In genomic region chr3:126634171-126634570, GRCm38 (mm10) we compare ENCODE assay signal across 23 mouse cellular contexts. TPM values are rescaled to one million over a fixed set of nuclear protein-coding genes. Genes with fewer than 3 reads are reported as not detected.
DNase-seq lines count a peak whose midpoint lies in the region; ATAC-seq and TF ChIP-seq lines count a peak whose summit lies in the region.
"Had no signal": no experiment of that assay in that cellular context is flagged by ENCODE, and none has a peak within 500 bp of the region (broad histone marks: within the 10 kb centered on the region; RNA-seq: fewer than 3 reads in every experiment).

No protein-coding gene starts in this region.

- H3K36me3 ChIP-seq in heart, embryonic 13.5 days: no peaks in the 10 kb centered on the region
- no peaks in the 10 kb centered on the region for H3K36me3 ChIP-seq in intestine, embryonic 14.5 days (ENCODE audit: control insufficient read depth, insufficient read depth, low read length)
- H3K36me3 ChIP-seq in intestine, postnatal 0 days (ENCODE audit: control insufficient read depth, insufficient read depth): no peaks in the 10 kb centered on the region
- H3K36me3 ChIP-seq: embryonic facial prominence, embryonic 10.5 days; embryonic facial prominence, embryonic 12.5 days; forebrain, embryonic 15.5 days; G1E had no signal

- peaks cover 58% of the 10 kb centered on the region for H3K4me1 ChIP-seq in heart, embryonic 13.5 days
- H3K4me1 ChIP-seq in intestine, embryonic 14.5 days (replicated peaks; ENCODE audit: control insufficient read depth, insufficient read depth, low read length): peaks cover 11% of the 10 kb centered on the region; the same call in 1 of the 2 replicates
- 0 out of 2 replicates have a peak, but pooled peaks cover 4% of the 10 kb centered on the region for H3K4me1 ChIP-seq in intestine, postnatal 0 days (replicated peaks; ENCODE audit: control insufficient read depth, insufficient read depth, low read length)
- H3K4me1 ChIP-seq: embryonic facial prominence, embryonic 12.5 days had no signal

- H3K9ac ChIP-seq in heart, embryonic 13.5 days: no peak overlapping the region
- no peak overlapping the region for H3K9ac ChIP-seq in intestine, embryonic 14.5 days (ENCODE audit: low read length)
- no peak overlapping the region for H3K9ac ChIP-seq in intestine, postnatal 0 days (ENCODE audit: low read depth, low read length)
- H3K9ac ChIP-seq: embryonic facial prominence, embryonic 12.5 days; forebrain, embryonic 13.5 days; forebrain, embryonic 15.5 days had no signal

- no peak for DNase-seq in heart, adult 8-10 months (ENCODE audit: low spot score)
- DNase-seq in intestine, embryonic 14.5 days (ENCODE audit: low spot score): peak; percentile 1
- peak; percentile 26 for DNase-seq in brain, adult 2 months (ENCODE audit: low read depth, low spot score)
- DNase-seq in retina, postnatal 7 days (ENCODE audit: low read depth, low spot score): peak; percentile 28
- no peak for DNase-seq in adrenal gland, adult 8-10 months
- DNase-seq: adrenal gland, postnatal 10 days; adrenal gland, postnatal 25 days; B cell, adult 2 months; cerebellum, adult 11-12 months; cerebellum, adult 2 months; cerebellum, adult 9-10 months; cerebellum, postnatal 10 days had no signal

- TF ChIP-seq CTCF in intestine, postnatal 0 days (IDR thresholded peaks at IDR 0.05; ENCODE audit: low read depth): no peak

- 48% methylated on average over 6 of the region's 6 CpGs for WGBS in heart, embryonic 13.5 days
- 87% methylated on average over 6 of the region's 6 CpGs for WGBS in intestine, embryonic 14.5 days
- 87% methylated on average over 6 of the region's 6 CpGs for WGBS in intestine, postnatal 0 days

- no peaks in the 10 kb centered on the region for H3K9me3 ChIP-seq in heart, embryonic 13.5 days
- no peaks in the 10 kb centered on the region for H3K9me3 ChIP-seq in intestine, embryonic 14.5 days (ENCODE audit: control insufficient read depth, low read length)
- H3K9me3 ChIP-seq in intestine, postnatal 0 days (ENCODE audit: control insufficient read depth): no peaks in the 10 kb centered on the region
- H3K9me3 ChIP-seq: embryonic facial prominence, embryonic 10.5 days; embryonic facial prominence, embryonic 12.5 days; forebrain, embryonic 13.5 days; forebrain, embryonic 15.5 days had no signal

- no peak overlapping the region for H3K4me2 ChIP-seq in heart, embryonic 13.5 days
- no peak overlapping the region for H3K4me2 ChIP-seq in intestine, embryonic 14.5 days (ENCODE audit: low read length)
- no peak overlapping the region for H3K4me2 ChIP-seq in intestine, postnatal 0 days (replicated peaks; ENCODE audit: low read depth)
- H3K4me2 ChIP-seq: embryonic facial prominence, embryonic 12.5 days; forebrain, embryonic 13.5 days; forebrain, embryonic 15.5 days had no signal

- no peak overlapping the region for H3K4me3 ChIP-seq in heart, embryonic 13.5 days
- H3K4me3 ChIP-seq in intestine, embryonic 14.5 days (ENCODE audit: low read depth, low read length): no peak overlapping the region
- H3K4me3 ChIP-seq in intestine, postnatal 0 days (ENCODE audit: low read depth, low read length): no peak overlapping the region
- H3K4me3 ChIP-seq: embryonic facial prominence, embryonic 10.5 days; embryonic facial prominence, embryonic 12.5 days; forebrain, embryonic 13.5 days; forebrain, embryonic 15.5 days had no signal

- no peak for ATAC-seq in heart, embryonic 13.5 days (ENCODE audit: extremely low read depth, insufficient number of reproducible peaks, low FRiP score, low TSS enrichment)
- no peak for ATAC-seq in intestine, embryonic 14.5 days (replicated peaks; ENCODE audit: low FRiP score, low TSS enrichment, low read depth)
- ATAC-seq in intestine, postnatal 0 days: no peak
- ATAC-seq: activated CD4-positive, CD25-positive, alpha-beta regulatory T cell, adult 4 months; CD4-positive, CD25-positive, alpha-beta regulatory T cell, adult 4 months; forebrain, embryonic 13.5 days; forebrain, embryonic 15.5 days; Patski had no signal

- 0 out of 2 replicates have a peak overlapping the region, but pooled peaks have one; percentile 3 for H3K27ac ChIP-seq in heart, embryonic 13.5 days (replicated peaks)
- no peak overlapping the region for H3K27ac ChIP-seq in intestine, embryonic 14.5 days (ENCODE audit: low read depth)
- H3K27ac ChIP-seq in intestine, postnatal 0 days (ENCODE audit: low read depth, low read length): no peak overlapping the region
- H3K27ac ChIP-seq: embryonic facial prominence, embryonic 10.5 days; embryonic facial prominence, embryonic 12.5 days; forebrain, embryonic 13.5 days; forebrain, embryonic 15.5 days had no signal

- no peaks in the 10 kb centered on the region for H3K27me3 ChIP-seq in heart, embryonic 13.5 days (replicated peaks)
- no peaks in the 10 kb centered on the region for H3K27me3 ChIP-seq in intestine, embryonic 14.5 days (replicated peaks; ENCODE audit: control insufficient read depth, insufficient read depth, low read length)
- H3K27me3 ChIP-seq in intestine, postnatal 0 days (replicated peaks; ENCODE audit: control insufficient read depth, insufficient read depth, low read length): no peaks in the 10 kb centered on the region
- H3K27me3 ChIP-seq: CH12.LX; embryonic facial prominence, embryonic 12.5 days; forebrain, embryonic 13.5 days; forebrain, embryonic 15.5 days; Patski had no signal

RNA-seq across cellular contexts. Expression of gene Camk2d, which starts 38.1 kb away (rescaled TPM):
- 87.4 and 97.6 TPM in 2 replicates for polyA plus RNA-seq in heart, embryonic 13.5 days (2015; fragmentation: Nextera tagmentation; extraction: Ambion mirVana)
- total RNA-seq in heart, adult 8-10 months (2022): 100 to 1,000 TPM; 135 to 156 (median 140) TPM
- polyA plus RNA-seq in intestine, embryonic 14.5 days (2014; fragmentation: Nextera tagmentation; extraction: Ambion mirVana): 45.8 and 47.0 TPM in 2 replicates
- polyA plus RNA-seq in intestine, postnatal 0 days (2015; fragmentation: Nextera tagmentation; extraction: Ambion mirVana): 42.6 and 50.4 TPM in 2 replicates
- total RNA-seq in adrenal gland, adult 8-10 months (2022): 100 to 1,000 TPM in 2 of 4 experiments, 10 to 100 TPM in 2; 95.9 to 132 (median 106) TPM
- polyA plus RNA-seq: G1E had no signal

Comparison
In these comparisons a context has a peak if more than half of its experiments do, and no peak if none do; other contexts are left out.
1. DNase-seq: peak in intestine, embryonic 14.5 days (single experiment), brain, adult 2 months (single experiment) and retina, postnatal 7 days (single experiment); none in heart, adult 8-10 months (single experiment) and adrenal gland, adult 8-10 months (single experiment).